Mouse (Mus musculus) forebrain, embryonic 10.5 days (tissue): ENCODE results near the gene Lca5l. TPM values are rescaled to one million over a fixed set of nuclear protein-coding genes. Genes with fewer than 3 reads are reported as not detected.
"Not testable (repeated sequence)": the region's sequence is repeated elsewhere in the genome, so short reads cannot be mapped to it uniquely, and the experiment has no call there.

Experiments used
- DNase-seq: peaks from one replicate; pipeline ENCODE4 v3.0.0-alpha.2; 2017; ENCODE audit warnings: low spot score; ENCODE audit errors: extremely low spot score
- H3K27ac ChIP-seq: fragments of 300-500 bp; sonication (generic); 2 replicates; pipeline ENCODE4 v1.5.1; 2016; ENCODE audit warnings: mild to moderate bottlenecking
- H3K27me3 ChIP-seq: fragments of 300-500 bp; sonication (generic); 2 replicates; pipeline ENCODE4 v1.6.1; 2016; ENCODE audit warnings: mild to moderate bottlenecking; ENCODE audit not compliant: poor library complexity, severe bottlenecking
- H3K36me3 ChIP-seq: fragments of 300-500 bp; sonication (generic); replicated peaks from 2 replicates; pipeline ENCODE4 v1.6.1; 2016; ENCODE audit warnings: mild to moderate bottlenecking, moderate library complexity
- H3K4me1 ChIP-seq: fragments of 300-500 bp; sonication (generic); 2 replicates; pipeline ENCODE4 v1.6.1; 2016
- H3K4me3 ChIP-seq: fragments of 300-500 bp; sonication (generic); 2 replicates; pipeline ENCODE4 v1.5.1; 2016; ENCODE audit warnings: mild to moderate bottlenecking, moderate library complexity
- H3K9me3 ChIP-seq: fragments of 300-500 bp; sonication (generic); 2 replicates; pipeline ENCODE4 v1.6.1; 2016; ENCODE audit warnings: mild to moderate bottlenecking, moderate library complexity
- WGBS: fragments of 180-500 bp; shearing (Covaris S2); methylation state at CpG from one replicate; pipeline ENCODE4 v1.1.7; 2016; 5-methylcytosine and 5-hydroxymethylcytosine counted together
- polyA plus RNA-seq: library from polyadenylated mRNA; unstranded; fragments of >200 nt; fragmentation: Nextera tagmentation; extraction: Ambion mirVana; gene quantifications from 2 replicates; pipeline ENCODE4 v1.2.1, GENCODE M21; 2016

Lca5l gene
- polyA plus RNA-seq, 1 experiment from 2014 or later = 1.0 TPM

- peaks cover 27% of the 10 kb centered on the region for H3K4me1 ChIP-seq
- not testable (repeated sequence) for DNase-seq, H3K27me3 ChIP-seq
- peak overlapping the region; percentile 93 for H3K4me3 ChIP-seq
- WGBS = 27% methylated on average over 6 of the region's 6 CpGs
- H3K36me3 ChIP-seq = peaks cover 10% of the 10 kb centered on the region
- H3K9me3 ChIP-seq = peaks cover 17% of the 10 kb centered on the region
- peak overlapping the region; percentile 89; the same call in 1 of the 2 replicates for H3K27ac ChIP-seq
Observed at GRCm38 (mm10) chr16:96144748-96145109, 47.3 kb downstream of the Lca5l start.

- H3K27ac ChIP-seq = peak overlapping the region; percentile 99
- peaks cover 40% of the 10 kb centered on the region for H3K4me1 ChIP-seq
- peak; percentile 36 for DNase-seq
- H3K27me3 ChIP-seq = no peaks in the 10 kb centered on the region
- WGBS = under 1% methylated on average over 9 of the region's 9 CpGs
- peak overlapping the region; percentile 96 for H3K4me3 ChIP-seq
- H3K36me3 ChIP-seq = peaks cover 32% of the 10 kb centered on the region
- no peaks in the 10 kb centered on the region for H3K9me3 ChIP-seq
Observed at GRCm38 (mm10) chr16:96128466-96128865, 63.6 kb downstream of the Lca5l start.

GRCm38 (mm10) chr16:96127657-96128344, 64.3 kb downstream of the Lca5l start, which contains the start of gene Hmgn1:
Hmgn1 (minus strand) TSS chr16:96127729.
- H3K27ac ChIP-seq = peak within 1 kb of the TSS; percentile 99
- under 1% methylated on average over 58 of the region's 72 CpGs for WGBS
- peaks cover 38% of the 10 kb centered on the region for H3K36me3 ChIP-seq
- H3K9me3 ChIP-seq = no peaks in the 10 kb centered on the region
- peaks cover 40% of the 10 kb centered on the region for H3K4me1 ChIP-seq
- H3K4me3 ChIP-seq = peak within 1 kb of the TSS; percentile 96
- DNase-seq = peak; percentile 98
- no peaks in the 10 kb centered on the region for H3K27me3 ChIP-seq

- no peaks in the 10 kb centered on the region for H3K9me3 ChIP-seq
- peak overlapping the region; percentile 96 for H3K4me3 ChIP-seq
- DNase-seq = no peak
- H3K36me3 ChIP-seq = peaks cover 44% of the 10 kb centered on the region
- under 1% methylated on average over 52 of the region's 52 CpGs for WGBS
- H3K4me1 ChIP-seq = peaks cover 40% of the 10 kb centered on the region
- H3K27ac ChIP-seq = peak overlapping the region; percentile 99
- no peaks in the 10 kb centered on the region for H3K27me3 ChIP-seq
Observed at GRCm38 (mm10) chr16:96127288-96127656, 64.8 kb downstream of the Lca5l start.

GRCm38 (mm10) chr16:96126684-96127171, 65.3 kb downstream of the Lca5l start:
- no peaks in the 10 kb centered on the region for H3K27me3 ChIP-seq
- H3K9me3 ChIP-seq = no peaks in the 10 kb centered on the region
- DNase-seq = peak; percentile 41
- peaks cover 40% of the 10 kb centered on the region for H3K4me1 ChIP-seq
- H3K27ac ChIP-seq = peak overlapping the region; percentile 99
- H3K4me3 ChIP-seq = peak overlapping the region; percentile 96
- H3K36me3 ChIP-seq = peaks cover 49% of the 10 kb centered on the region
- 10% methylated on average over 19 of the region's 19 CpGs for WGBS

- H3K9me3 ChIP-seq = no peaks in the 10 kb centered on the region
- DNase-seq = no peak
- peaks cover 56% of the 10 kb centered on the region for H3K36me3 ChIP-seq
- WGBS = 80% methylated on average over 4 of the region's 4 CpGs
- peaks cover 10% of the 10 kb centered on the region for H3K4me1 ChIP-seq
- H3K4me3 ChIP-seq = no peak overlapping the region
- no peaks in the 10 kb centered on the region for H3K27me3 ChIP-seq
- no peak overlapping the region for H3K27ac ChIP-seq
Observed at GRCm38 (mm10) chr16:96120022-96120623, 71.9 kb downstream of the Lca5l start.

- H3K4me1 ChIP-seq = no peaks in the 10 kb centered on the region
- 48% methylated on average over 4 of the region's 4 CpGs for WGBS
- H3K4me3 ChIP-seq = no peak overlapping the region
- H3K9me3 ChIP-seq = no peaks in the 10 kb centered on the region
- DNase-seq = no peak
- H3K27ac ChIP-seq = no peak overlapping the region
- 0 out of 2 replicates have a peak, but pooled peaks cover 5% of the 10 kb centered on the region for H3K36me3 ChIP-seq
- no peaks in the 10 kb centered on the region for H3K27me3 ChIP-seq
Observed at GRCm38 (mm10) chr16:96114729-96115128, 77.3 kb downstream of the Lca5l start.

- Histone ChIP-seq H3K4me3 (no peak overlapping the region), H3K36me3 (no peaks in the 10 kb centered on the region), H3K27ac (no peak overlapping the region), H3K27me3 (no peaks in the 10 kb centered on the region), H3K4me1 (no peaks in the 10 kb centered on the region), H3K9me3 (no peaks in the 10 kb centered on the region)
- no peak for DNase-seq
- 58% methylated on average over 2 of the region's 2 CpGs for WGBS
Observed at GRCm38 (mm10) chr16:96112769-96113168, 79.3 kb downstream of the Lca5l start.

GRCm38 (mm10) chr16:96110655-96111345, 81.3 kb downstream of the Lca5l start:
- H3K27me3 ChIP-seq = no peaks in the 10 kb centered on the region
- no peaks in the 10 kb centered on the region for H3K9me3 ChIP-seq
- no peaks in the 10 kb centered on the region for H3K36me3 ChIP-seq
- DNase-seq = no peak
- 94% methylated on average over 5 of the region's 5 CpGs for WGBS
- H3K4me1 ChIP-seq = no peaks in the 10 kb centered on the region
- H3K4me3 ChIP-seq = no peak overlapping the region
- H3K27ac ChIP-seq = no peak overlapping the region

GRCm38 (mm10) chr16:96109673-96110072, 82.4 kb downstream of the Lca5l start:
- Histone ChIP-seq H3K9me3 (no peaks in the 10 kb centered on the region), H3K4me3 (no peak overlapping the region), H3K27me3 (no peaks in the 10 kb centered on the region), H3K36me3 (no peaks in the 10 kb centered on the region), H3K27ac (no peak overlapping the region), H3K4me1 (no peaks in the 10 kb centered on the region)
- WGBS = 75% methylated on average over 4 of the region's 4 CpGs
- DNase-seq = no peak
